Mouse (Mus musculus) hindbrain, embryonic 14.5 days (tissue): ENCODE measurements around the gene Eaf1. TPM values are rescaled to one million over a fixed set of nuclear protein-coding genes. Genes with fewer than 3 reads are reported as not detected.

Experiments
- ATAC-seq: fragments of 200-750 bp; cut with Nextera tagmentation; 2 replicates; pipeline ENCODE4 v1.8.0; 2017; ENCODE audit warnings: moderate number of reproducible peaks, mild to moderate bottlenecking, moderate TSS enrichment, moderate library complexity; ENCODE audit not compliant: low FRiP score
- DNase-seq: peaks from one replicate; pipeline ENCODE4 v3.0.0-alpha.2; 2015; ENCODE audit warnings: low spot score
- H3K27ac ChIP-seq: fragments of 300-500 bp; sonication (generic); 2 replicates; pipeline ENCODE4 v1.5.1; 2014; ENCODE audit warnings: mild to moderate bottlenecking, moderate library complexity
- H3K27me3 ChIP-seq: fragments of 300-500 bp; sonication (generic); 2 replicates; pipeline ENCODE4 v1.6.1; 2014; ENCODE audit warnings: mild to moderate bottlenecking, low read length, mixed read lengths; ENCODE audit not compliant: control insufficient read depth, insufficient read depth
- H3K36me3 ChIP-seq: fragments of 300-500 bp; sonication (generic); replicated peaks from 2 replicates; pipeline ENCODE4 v1.6.1; 2014; ENCODE audit not compliant: control insufficient read depth, insufficient read depth
- H3K4me1 ChIP-seq: fragments of 300-500 bp; sonication (generic); replicated peaks from 2 replicates; pipeline ENCODE4 v1.6.1; 2014; ENCODE audit warnings: antibody characterized with exemption, low read length, mixed read lengths; ENCODE audit not compliant: control insufficient read depth, insufficient read depth
- H3K4me2 ChIP-seq: fragments of 300-500 bp; sonication (generic); replicated peaks from 2 replicates; pipeline ENCODE4 v1.6.1; 2014; ENCODE audit warnings: mild to moderate bottlenecking, moderate library complexity
- H3K4me3 ChIP-seq: fragments of 300-500 bp; sonication (generic); replicated peaks from 2 replicates; pipeline ENCODE4 v1.5.1; 2014; ENCODE audit warnings: mild to moderate bottlenecking, low read length
- H3K9ac ChIP-seq: fragments of 300-500 bp; sonication (generic); 2 replicates; pipeline ENCODE4 v1.6.1; 2014
- H3K9me3 ChIP-seq: fragments of 300-500 bp; sonication (generic); 2 replicates; pipeline ENCODE4 v1.6.1; 2016; ENCODE audit warnings: low read length; ENCODE audit not compliant: control insufficient read depth
- WGBS: fragments of 180-500 bp; shearing (Covaris S2); extraction: QIAGEN DNeasy Blood & Tissue Kit; methylation state at CpG from one replicate; pipeline ENCODE4 v1.1.7; 2014; 5-methylcytosine and 5-hydroxymethylcytosine counted together
- polyA plus RNA-seq: library from polyadenylated mRNA; unstranded; fragments of >200 nt; fragmentation: Nextera tagmentation; extraction: Ambion mirVana; gene quantifications from 2 replicates; pipeline ENCODE4 v1.2.1, GENCODE M21; 2014

The Eaf1 gene
- polyA plus RNA-seq, 1 experiment from 2014 or later = 10.0 TPM

GRCm38 (mm10) chr14:31557784-31558183 lies 63.6 kb downstream of the Eaf1 start:
- H3K9ac ChIP-seq = no peak overlapping the region
- 71% methylated on average over 9 of the region's 9 CpGs for WGBS
- H3K27ac ChIP-seq = no peak overlapping the region
- no peak overlapping the region for H3K4me3 ChIP-seq
- H3K27me3 ChIP-seq = no peaks in the 10 kb centered on the region
- no peak for DNase-seq
- H3K9me3 ChIP-seq = no peaks in the 10 kb centered on the region
- no peaks in the 10 kb centered on the region for H3K4me1 ChIP-seq
- H3K4me2 ChIP-seq = no peak overlapping the region
- ATAC-seq = no peak
- H3K36me3 ChIP-seq = no peaks in the 10 kb centered on the region

GRCm38 (mm10) chr14:31559216-31559615 lies 65.0 kb downstream of the Eaf1 start:
- DNase-seq (no peak), ATAC-seq (no peak)
- 46% methylated on average over 5 of the region's 5 CpGs for whole genome bisulfite sequencing
- H3K27ac ChIP-seq = no peak overlapping the region
- H3K4me2 ChIP-seq = no peak overlapping the region
- no peaks in the 10 kb centered on the region for H3K27me3 ChIP-seq
- H3K36me3 ChIP-seq = no peaks in the 10 kb centered on the region
- no peaks in the 10 kb centered on the region for H3K9me3 ChIP-seq
- no peak overlapping the region for H3K4me3 ChIP-seq
- H3K9ac ChIP-seq = no peak overlapping the region
- H3K4me1 ChIP-seq = no peaks in the 10 kb centered on the region

Other genes starting within 250 kb of the Eaf1 start
- 10.4 and 10.7 TPM in 2 replicates for gene Phf7, start 243.1 kb upstream of the Eaf1 start, polyA plus RNA-seq
- 93.3 and 94.1 TPM in 2 replicates for gene Bap1, start 242.9 kb upstream of the Eaf1 start, polyA plus RNA-seq
- 3.6 and 4.3 TPM in 2 replicates for gene Dnah1, start 170.5 kb upstream of the Eaf1 start, polyA plus RNA-seq
- gene Capn7, start 157.8 kb upstream of the Eaf1 start, polyA plus RNA-seq = 90.6 and 103 TPM in 2 replicates
- 86.9 and 93.7 TPM in 2 replicates for gene Sh3bp5, start 58.3 kb upstream of the Eaf1 start, polyA plus RNA-seq
- 41.7 and 45.0 TPM in 2 replicates for gene Mettl6, start 641 bp downstream of the Eaf1 start, polyA plus RNA-seq
- gene Colq, start 96.9 kb downstream of the Eaf1 start, polyA plus RNA-seq = 0.16 and 0.24 TPM in 2 replicates
- gene Gm49387, start 146.5 kb downstream of the Eaf1 start, polyA plus RNA-seq = 1.5 TPM in 1 of 2 replicates, not detected in the other
- 20.3 and 20.9 TPM in 2 replicates for gene Btd, start 146.6 kb downstream of the Eaf1 start, polyA plus RNA-seq
- gene Hacl1, start 146.9 kb downstream of the Eaf1 start, polyA plus RNA-seq = 8.8 and 13.4 TPM in 2 replicates